Comparison of ENCODE assay signal across 9 mouse cellular contexts in the genomic region with DNA sequence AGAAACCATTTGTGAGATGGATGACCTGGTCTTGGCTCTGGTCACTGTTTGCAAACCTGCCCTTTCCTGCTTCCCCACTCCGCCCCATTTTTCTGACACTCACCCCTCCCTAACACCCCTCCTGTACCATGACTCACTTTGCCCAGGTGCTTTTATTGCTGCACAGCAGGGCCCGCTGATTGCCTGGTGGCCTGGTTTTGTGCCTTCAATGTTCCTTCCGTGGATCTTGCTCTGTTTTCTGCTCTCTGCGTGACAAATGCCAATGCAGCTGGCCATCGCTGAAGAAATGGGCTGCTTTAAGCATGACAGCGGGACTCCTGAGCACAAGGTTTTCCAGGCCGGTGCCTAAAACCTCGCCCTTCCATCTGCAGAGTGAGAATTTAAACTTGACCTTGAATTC.
DNase-seq lines count a peak whose midpoint lies in the region.
"Had no signal": no experiment of that assay in that cellular context is flagged by ENCODE, and none has a peak within 500 bp of the region (broad histone marks: within the 10 kb centered on the region; RNA-seq: fewer than 3 reads in every experiment).

No protein-coding gene starts in this region.

- intact Hi-C loops in heart, postnatal 14 days (cut with DNase I): no loop called here

- DNase-seq in adrenal gland, postnatal 14 days: peak; percentile 6
- DNase-seq in adrenal gland, postnatal 4 days (ENCODE audit: low spot score in 2 of 2): no peak
- DNase-seq in urinary bladder, adult 18-20 months (ENCODE audit: low spot score in 2 of 2): peak; percentile 34 to 70
- no peak for DNase-seq in urinary bladder, postnatal 10 days (ENCODE audit: low spot score)
- DNase-seq in kidney, postnatal 4 days: peak; percentile 11 to 19
- peak; percentile 41 to 69 for DNase-seq in urinary bladder, postnatal 36 days (ENCODE audit: low spot score in 2 of 2)
- no peak for DNase-seq in heart, postnatal 14 days
- DNase-seq in testis, postnatal 14 days (ENCODE audit: low spot score): no peak
- DNase-seq: lung, embryonic 14.5 days had no signal

Comparison
In these comparisons a context has a peak if more than half of its experiments do, and no peak if none do; other contexts are left out.
1. DNase-seq: peak in adrenal gland, postnatal 14 days (single experiment), urinary bladder, adult 18-20 months (2 of 2), kidney, postnatal 4 days (2 of 2) and urinary bladder, postnatal 36 days (2 of 2); none in adrenal gland, postnatal 4 days (0 of 2), urinary bladder, postnatal 10 days (single experiment), heart, postnatal 14 days (0 of 2) and testis, postnatal 14 days (single experiment).